Mouse (Mus musculus): ENCODE data around the gene Dlst.

DNA sequence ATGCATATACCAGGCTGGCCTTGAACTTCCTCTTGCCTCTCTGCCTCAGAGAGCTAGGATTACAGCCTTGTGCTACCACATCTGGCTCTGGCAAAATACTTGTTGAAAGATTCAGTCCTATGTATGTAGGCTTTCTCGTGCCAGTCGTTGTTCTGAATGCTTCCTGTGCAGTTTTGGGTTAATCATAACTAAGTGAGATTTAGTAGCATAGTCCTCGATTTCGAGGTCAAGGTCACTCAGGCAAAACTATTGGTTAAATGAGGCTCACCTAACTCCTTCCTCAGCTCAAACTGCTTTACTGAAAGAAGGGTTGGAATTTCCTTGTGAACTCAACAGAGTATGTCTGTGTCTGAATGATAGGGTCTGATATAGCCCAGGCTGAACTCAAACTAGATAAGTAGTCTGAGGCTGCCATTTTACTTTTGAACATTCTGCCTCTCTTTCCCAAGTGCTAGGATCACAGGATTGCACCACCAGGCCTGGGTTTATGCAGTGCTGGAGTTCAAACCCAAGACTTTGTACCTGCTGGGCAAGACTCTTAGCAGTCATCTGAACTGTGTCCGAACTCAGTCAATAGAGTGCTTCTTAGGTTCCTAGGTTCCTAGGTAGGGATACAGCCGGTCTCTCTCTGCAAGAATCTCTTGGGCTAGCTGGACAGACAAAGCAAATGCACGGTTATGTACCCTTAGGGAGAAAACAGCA lies 2.1 kb downstream of the Dlst start:
- TF ChIP-seq SRF (IDR thresholded peaks at IDR 0.05; ENCODE audit: control insufficient read depth, insufficient read length, low read depth) (no peak), POLR2A (IDR thresholded peaks at IDR 0.05; ENCODE audit: insufficient read length, low read depth) (no peak), REST (IDR thresholded peaks at IDR 0.05; ENCODE audit: insufficient read depth, insufficient read length) (no peak), CEBPB (IDR thresholded peaks at IDR 0.05; ENCODE audit: insufficient read depth, poor library complexity, severe bottlenecking) (no peak)

Measured in myocyte (in vitro differentiated cells).